32 mouse cellular contexts compared by ENCODE assay signal in genomic region chr17:3705350-3705930, GRCm38 (mm10). TPM values are rescaled to one million over a fixed set of nuclear protein-coding genes. Genes with fewer than 3 reads are reported as not detected.
A peak's percentile ranks its signal among the peaks of the same experiment; 100 is the strongest.
DNase-seq lines count a peak whose midpoint lies in the region; ATAC-seq lines count a peak whose summit lies in the region.
"Had no signal": no experiment of that assay in that cellular context is flagged by ENCODE, and none has a peak within 500 bp of the region (broad histone marks: within the 10 kb centered on the region; RNA-seq: fewer than 3 reads in every experiment).

No protein-coding gene starts in this region.

- peak; percentile 31; the same call in 1 of the 2 replicates for ATAC-seq in heart, embryonic 11.5 days (replicated peaks; ENCODE audit: insufficient number of reproducible peaks, low FRiP score, low TSS enrichment)
- peak; percentile 31; the same call in 1 of the 2 replicates for ATAC-seq in limb, embryonic 12.5 days (ENCODE audit: insufficient number of reproducible peaks, insufficient read depth, low FRiP score, low TSS enrichment, low read depth)
- 0 out of 2 replicates have a peak, but pooled peaks have one; percentile 56 for ATAC-seq in embryonic facial prominence, embryonic 13.5 days (ENCODE audit: insufficient number of reproducible peaks, insufficient read depth, low FRiP score, low TSS enrichment, low read depth)
- peak; percentile 52 for ATAC-seq in limb, embryonic 15.5 days (ENCODE audit: insufficient number of reproducible peaks, low FRiP score, low TSS enrichment, low read depth)
- ATAC-seq: intestine, postnatal 0 days; Patski had no signal

- H3K4me2 ChIP-seq in heart, embryonic 11.5 days = no peak overlapping the region
- H3K4me2 ChIP-seq in limb, embryonic 12.5 days = no peak overlapping the region
- H3K4me2 ChIP-seq in embryonic facial prominence, embryonic 13.5 days = no peak overlapping the region
- no peak overlapping the region for H3K4me2 ChIP-seq in limb, embryonic 15.5 days
- H3K4me2 ChIP-seq: heart, embryonic 15.5 days; lung, embryonic 14.5 days had no signal

- H3K9ac ChIP-seq in heart, embryonic 11.5 days (ENCODE audit: low read depth, low read length) = no peak overlapping the region
- no peak overlapping the region for H3K9ac ChIP-seq in limb, embryonic 12.5 days (replicated peaks)
- H3K9ac ChIP-seq in embryonic facial prominence, embryonic 13.5 days = no peak overlapping the region
- no peak overlapping the region for H3K9ac ChIP-seq in limb, embryonic 15.5 days
- H3K9ac ChIP-seq: heart, embryonic 15.5 days; liver, embryonic 14.5 days; lung, embryonic 14.5 days had no signal

- no peak overlapping the region for H3K27ac ChIP-seq in heart, embryonic 11.5 days (ENCODE audit: low read depth, low read length)
- no peak overlapping the region for H3K27ac ChIP-seq in limb, embryonic 12.5 days
- H3K27ac ChIP-seq in limb, embryonic 10.5 days = no peak overlapping the region
- H3K27ac ChIP-seq in embryonic facial prominence, embryonic 13.5 days = no peak overlapping the region
- no peak overlapping the region for H3K27ac ChIP-seq in limb, embryonic 15.5 days
- H3K27ac ChIP-seq: forebrain, embryonic 10.5 days; heart, embryonic 15.5 days; kidney, postnatal 0 days; left cerebral cortex, adult 2 months; liver, embryonic 14.5 days had no signal

- no peaks in the 10 kb centered on the region for H3K9me3 ChIP-seq in heart, embryonic 11.5 days (replicated peaks; ENCODE audit: control insufficient read depth, low read length)
- H3K9me3 ChIP-seq in limb, embryonic 12.5 days = no peaks in the 10 kb centered on the region
- H3K9me3 ChIP-seq in limb, embryonic 10.5 days (replicated peaks) = no peaks in the 10 kb centered on the region
- H3K9me3 ChIP-seq in embryonic facial prominence, embryonic 13.5 days = no peaks in the 10 kb centered on the region
- no peaks in the 10 kb centered on the region for H3K9me3 ChIP-seq in limb, embryonic 15.5 days
- H3K9me3 ChIP-seq: forebrain, embryonic 10.5 days; G1E; heart, embryonic 15.5 days had no signal

- DNase-seq in heart, adult 18-20 months = no peak
- DNase-seq in limb, embryonic 10.5 days (ENCODE audit: low spot score) = no peak
- no peak for DNase-seq in layer of hippocampus, postnatal 25 days (ENCODE audit: extremely low spot score in 1 of 2, low spot score in 1 of 2)
- DNase-seq: adrenal gland, postnatal 36 days; B cell, adult 2 months; cerebellum, adult 9-10 months; gastrocnemius, postnatal 10 days; heart, postnatal 4 days; layer of hippocampus, adult 9-11 months; left cerebral cortex, postnatal 4 days; lung, embryonic 14.5 days; lung, postnatal 4 days; thymus, postnatal 14 days had no signal

- 71% methylated on average over 1 of the region's 1 CpGs for WGBS in heart, embryonic 11.5 days (ENCODE audit: insufficient replicate concordance)
- 90% methylated on average over 1 of the region's 1 CpGs for WGBS in limb, embryonic 12.5 days
- WGBS in limb, embryonic 10.5 days = 94% methylated on average over 1 of the region's 1 CpGs
- 85% methylated on average over 1 of the region's 1 CpGs for WGBS in embryonic facial prominence, embryonic 13.5 days
- 89% methylated on average over 1 of the region's 1 CpGs for WGBS in limb, embryonic 15.5 days

- H3K27me3 ChIP-seq in heart, embryonic 11.5 days (ENCODE audit: control insufficient read depth, insufficient read depth, low read length) = no peaks in the 10 kb centered on the region
- H3K27me3 ChIP-seq in limb, embryonic 12.5 days = no peaks in the 10 kb centered on the region
- no peaks in the 10 kb centered on the region for H3K27me3 ChIP-seq in limb, embryonic 10.5 days (ENCODE audit: low read depth, poor library complexity, severe bottlenecking)
- H3K27me3 ChIP-seq in embryonic facial prominence, embryonic 13.5 days = no peaks in the 10 kb centered on the region
- H3K27me3 ChIP-seq in limb, embryonic 15.5 days = no peaks in the 10 kb centered on the region
- H3K27me3 ChIP-seq: CH12.LX; heart, embryonic 15.5 days had no signal

- no peaks in the 10 kb centered on the region for H3K4me1 ChIP-seq in heart, embryonic 11.5 days (ENCODE audit: control insufficient read depth, insufficient read depth, low read length)
- no peaks in the 10 kb centered on the region for H3K4me1 ChIP-seq in limb, embryonic 12.5 days (replicated peaks)
- no peaks in the 10 kb centered on the region for H3K4me1 ChIP-seq in limb, embryonic 10.5 days
- no peaks in the 10 kb centered on the region for H3K4me1 ChIP-seq in embryonic facial prominence, embryonic 13.5 days
- no peaks in the 10 kb centered on the region; the same call in 1 of the 2 replicates for H3K4me1 ChIP-seq in limb, embryonic 15.5 days
- H3K4me1 ChIP-seq: forebrain, embryonic 10.5 days; heart, embryonic 15.5 days had no signal

- no peak overlapping the region for H3K4me3 ChIP-seq in heart, embryonic 11.5 days (ENCODE audit: low read depth, low read length)
- H3K4me3 ChIP-seq in limb, embryonic 12.5 days (replicated peaks) = no peak overlapping the region
- no peak overlapping the region for H3K4me3 ChIP-seq in limb, embryonic 10.5 days
- no peak overlapping the region for H3K4me3 ChIP-seq in embryonic facial prominence, embryonic 13.5 days
- no peak overlapping the region for H3K4me3 ChIP-seq in limb, embryonic 15.5 days
- H3K4me3 ChIP-seq: forebrain, embryonic 10.5 days; heart, embryonic 15.5 days; left cerebral cortex, adult 2 months had no signal

- no peaks in the 10 kb centered on the region for H3K36me3 ChIP-seq in heart, embryonic 11.5 days (ENCODE audit: control insufficient read depth, insufficient read depth, low read length)
- no peaks in the 10 kb centered on the region for H3K36me3 ChIP-seq in limb, embryonic 12.5 days
- H3K36me3 ChIP-seq in limb, embryonic 10.5 days = no peaks in the 10 kb centered on the region
- no peaks in the 10 kb centered on the region for H3K36me3 ChIP-seq in embryonic facial prominence, embryonic 13.5 days
- H3K36me3 ChIP-seq in limb, embryonic 15.5 days = no peaks in the 10 kb centered on the region
- H3K36me3 ChIP-seq: forebrain, embryonic 10.5 days; G1E; heart, embryonic 15.5 days had no signal

RNA-seq across cellular contexts. Expression of gene Nox3, which starts 9.4 kb away (rescaled TPM):
- polyA plus RNA-seq in heart, embryonic 11.5 days (2014; fragmentation: Nextera tagmentation; extraction: Ambion mirVana) = not detected in 2 replicates
- total RNA-seq in heart, adult 18-20 months (2021) = not detected
- not detected in 2 replicates for polyA plus RNA-seq in limb, embryonic 12.5 days (2016; fragmentation: Nextera tagmentation; extraction: Ambion mirVana)
- polyA plus RNA-seq in limb, embryonic 10.5 days (2016; fragmentation: Nextera tagmentation; extraction: Ambion mirVana) = not detected in 2 replicates
- not detected in 2 replicates for polyA plus RNA-seq in embryonic facial prominence, embryonic 13.5 days (2015; fragmentation: Nextera tagmentation; extraction: Ambion mirVana)
- not detected in 2 replicates for polyA plus RNA-seq in limb, embryonic 15.5 days (2015; fragmentation: Nextera tagmentation; extraction: Ambion mirVana)
- total RNA-seq in layer of hippocampus, postnatal 25 days (2021) = not detected
- total RNA-seq: adrenal gland, adult 18-20 months; adrenal gland, postnatal 36 days; CH12.LX; G1E; gastrocnemius, postnatal 10 days; granulocyte monocyte progenitor cell, adult 5-6 weeks; heart, postnatal 4 days; megakaryocyte-erythroid progenitor cell, adult 5-6 weeks; neutrophil, adult 5-6 weeks had no signal
- polyA plus RNA-seq: forebrain, embryonic 10.5 days; G1E; heart, embryonic 15.5 days; intestine, postnatal 0 days; kidney, postnatal 0 days; large intestine, adult 2 months; liver, embryonic 14.5 days; lung, embryonic 14.5 days; Patski; small intestine, adult 2 months had no signal
